Mouse (Mus musculus): ENCODE results near the gene Homer3.

DNA sequence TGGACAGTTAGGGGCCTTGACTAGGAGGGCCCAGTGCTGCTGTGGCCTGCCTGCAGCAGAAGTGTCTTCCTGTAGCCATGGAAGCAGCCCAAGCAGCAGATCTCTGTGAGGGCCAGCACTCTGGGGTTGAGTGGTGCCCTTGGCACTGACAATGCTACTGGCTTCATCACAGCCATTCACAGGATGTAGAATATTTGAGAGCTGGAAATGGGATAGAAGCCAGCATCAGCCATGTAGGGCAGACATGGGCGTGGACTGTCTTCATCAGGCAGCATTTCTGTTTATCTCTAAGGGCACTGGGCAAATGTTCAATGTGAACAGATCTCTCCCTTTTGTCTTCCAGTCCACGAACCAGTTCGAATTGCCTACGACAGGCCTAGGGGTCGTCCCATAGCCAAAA lies 24.0 kb upstream of the Homer3 start:
- no peak for TF ChIP-seq CTCF (IDR thresholded peaks at IDR 0.05; ENCODE audit: low read depth)
- no peak for TF ChIP-seq EP300 (optimal IDR thresholded peaks at IDR 0.05)

Measured in stomach, postnatal 0 days (tissue).